Mouse (Mus musculus) forebrain, embryonic 16.5 days (tissue): ENCODE data around the gene Armc9. TPM values are rescaled to one million over a fixed set of nuclear protein-coding genes. Genes with fewer than 3 reads are reported as not detected.

Experiments used
- ATAC-seq: fragments of 200-750 bp; cut with Nextera tagmentation; 2 replicates; pipeline ENCODE4 v1.8.0; 2017; ENCODE audit warnings: mild to moderate bottlenecking, moderate library complexity
- H3K27ac ChIP-seq: fragments of 300-500 bp; sonication (generic); 2 replicates; pipeline ENCODE4 v1.5.1; 2014; ENCODE audit warnings: low read length, control low read depth
- H3K27me3 ChIP-seq: fragments of 300-500 bp; sonication (generic); replicated peaks from 2 replicates; pipeline ENCODE4 v1.6.1; 2014; ENCODE audit warnings: low read length; ENCODE audit not compliant: control insufficient read depth, insufficient read depth
- H3K36me3 ChIP-seq: fragments of 300-500 bp; sonication (generic); 2 replicates; pipeline ENCODE4 v1.6.1; 2014; ENCODE audit not compliant: control insufficient read depth, insufficient read depth
- H3K4me1 ChIP-seq: fragments of 300-500 bp; sonication (generic); replicated peaks from 2 replicates; pipeline ENCODE4 v1.6.1; 2014; ENCODE audit warnings: low read length; ENCODE audit not compliant: control insufficient read depth, insufficient read depth
- H3K4me2 ChIP-seq: fragments of 300-500 bp; sonication (generic); 2 replicates; pipeline ENCODE4 v1.6.1; 2014; ENCODE audit warnings: mild to moderate bottlenecking, low read length, control low read depth
- H3K4me3 ChIP-seq: fragments of 300-500 bp; sonication (generic); replicated peaks from 2 replicates; pipeline ENCODE4 v1.5.1; 2014; ENCODE audit warnings: mild to moderate bottlenecking, low read length, control low read depth
- H3K9ac ChIP-seq: fragments of 300-500 bp; sonication (generic); replicated peaks from 2 replicates; pipeline ENCODE4 v1.6.1; 2014; ENCODE audit warnings: low read depth, low read length, control low read depth
- H3K9me3 ChIP-seq: fragments of 300-500 bp; sonication (generic); 2 replicates; pipeline ENCODE4 v1.6.1; 2016; ENCODE audit warnings: low read length; ENCODE audit not compliant: control insufficient read depth
- WGBS: fragments of 180-500 bp; shearing (Covaris S2); extraction: QIAGEN DNeasy Blood & Tissue Kit; methylation state at CpG from one replicate; pipeline ENCODE4 v1.1.7; 2014; 5-methylcytosine and 5-hydroxymethylcytosine counted together
- polyA plus RNA-seq: library from polyadenylated mRNA; unstranded; fragments of >200 nt; fragmentation: Nextera tagmentation; extraction: Ambion mirVana; gene quantifications from 2 replicates; pipeline ENCODE4 v1.2.1, GENCODE M21; 2015

The Armc9 gene
- polyA plus RNA-seq, 1 experiment from 2014 or later = 36.5 TPM

DNA sequence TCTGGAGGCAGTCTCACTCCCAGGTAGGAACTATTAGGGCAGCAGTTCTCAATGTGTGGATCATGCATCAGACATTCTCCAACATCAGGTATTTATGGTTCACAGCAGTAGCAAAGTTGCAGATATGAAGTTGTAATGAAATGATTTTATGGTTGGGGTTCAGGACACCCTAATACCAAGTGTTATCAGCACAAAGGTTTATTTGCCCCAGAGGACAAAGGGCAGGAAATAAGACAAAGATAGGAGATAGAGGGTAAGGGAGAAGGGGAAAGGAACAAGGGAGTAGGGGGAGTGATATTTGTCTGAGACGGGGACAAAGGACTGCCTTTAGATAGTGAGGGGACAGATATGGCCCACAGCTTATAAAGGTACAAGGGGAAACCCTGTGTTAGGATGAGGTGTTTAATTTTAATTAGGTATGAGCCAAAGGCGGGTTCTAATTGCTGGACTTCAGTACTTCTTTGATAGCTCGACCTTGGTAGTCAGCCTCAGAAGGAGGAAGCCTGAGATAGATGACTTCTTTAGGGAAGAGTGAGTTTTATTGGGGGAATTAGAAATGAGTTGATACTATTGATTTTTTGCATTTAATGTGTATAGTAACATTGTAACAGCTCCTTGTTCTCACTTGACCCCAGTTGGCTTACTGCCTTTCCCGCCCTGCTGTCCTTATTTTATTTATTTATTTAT, 29.1 kb downstream of the Armc9 start:
- Histone ChIP-seq H3K4me2 (no peak overlapping the region), H3K27ac (no peak overlapping the region), H3K9me3 (no peaks in the 10 kb centered on the region), H3K4me3 (no peak overlapping the region), H3K36me3 (no peaks in the 10 kb centered on the region), H3K9ac (no peak overlapping the region), H3K27me3 (no peaks in the 10 kb centered on the region), H3K4me1 (no peaks in the 10 kb centered on the region)
- ATAC-seq = no peak
- WGBS = 89% methylated on average over 4 of the region's 4 CpGs

DNA sequence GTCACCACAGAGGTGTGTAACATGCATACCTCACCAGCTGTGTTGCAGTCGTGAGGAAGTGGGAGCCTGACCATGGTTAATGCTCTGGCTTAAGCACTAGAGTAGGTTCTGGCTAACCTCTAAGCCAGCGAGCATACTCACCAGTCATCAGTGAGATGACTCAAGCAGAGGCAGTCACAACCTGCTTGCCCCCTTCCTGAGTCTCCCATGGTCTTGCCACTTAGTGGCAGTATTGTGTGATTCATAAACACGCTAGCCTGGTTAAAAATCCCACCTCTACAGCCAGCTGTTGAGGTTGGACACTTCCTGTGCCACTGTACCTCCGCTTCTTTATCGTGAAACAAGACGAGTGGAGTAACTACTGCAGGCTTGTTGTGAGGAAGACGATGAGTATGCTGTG, 32.2 kb downstream of the Armc9 start:
- ATAC-seq = no peak
- no peak overlapping the region for H3K4me3 ChIP-seq
- no peaks in the 10 kb centered on the region for H3K4me1 ChIP-seq
- H3K9me3 ChIP-seq = no peaks in the 10 kb centered on the region
- H3K9ac ChIP-seq = no peak overlapping the region
- H3K4me2 ChIP-seq = no peak overlapping the region
- peaks cover 8% of the 10 kb centered on the region for H3K36me3 ChIP-seq
- H3K27ac ChIP-seq = no peak overlapping the region
- 88% methylated on average over 7 of the region's 7 CpGs for WGBS
- no peaks in the 10 kb centered on the region for H3K27me3 ChIP-seq

DNA sequence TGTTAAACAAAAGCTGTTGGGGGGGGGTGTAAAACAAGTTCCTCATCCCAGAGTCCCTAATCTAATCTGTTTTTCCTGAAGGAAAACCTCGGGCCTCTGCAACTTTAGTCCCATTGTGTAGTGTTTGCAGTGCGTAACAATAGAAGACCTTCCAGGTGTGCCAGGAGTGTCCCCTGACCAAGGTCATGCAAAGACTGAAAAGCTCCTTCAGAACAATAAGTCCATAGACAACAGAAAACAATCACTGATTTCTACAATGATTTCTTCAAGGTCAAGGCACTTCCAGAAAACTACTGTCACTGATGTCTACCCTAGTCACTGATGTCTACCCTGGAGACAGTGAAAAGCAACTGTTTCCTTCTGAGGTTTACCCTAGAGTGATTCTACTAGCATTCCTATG, 33.3 kb downstream of the Armc9 start:
- H3K9ac ChIP-seq = no peak overlapping the region
- H3K36me3 ChIP-seq = peaks cover 8% of the 10 kb centered on the region
- H3K4me3 ChIP-seq = no peak overlapping the region
- H3K4me2 ChIP-seq = no peak overlapping the region
- H3K4me1 ChIP-seq = no peaks in the 10 kb centered on the region
- no peaks in the 10 kb centered on the region for H3K27me3 ChIP-seq
- H3K9me3 ChIP-seq = no peaks in the 10 kb centered on the region
- no peak for ATAC-seq
- WGBS = 75% methylated on average over 2 of the region's 2 CpGs
- no peak overlapping the region for H3K27ac ChIP-seq

DNA sequence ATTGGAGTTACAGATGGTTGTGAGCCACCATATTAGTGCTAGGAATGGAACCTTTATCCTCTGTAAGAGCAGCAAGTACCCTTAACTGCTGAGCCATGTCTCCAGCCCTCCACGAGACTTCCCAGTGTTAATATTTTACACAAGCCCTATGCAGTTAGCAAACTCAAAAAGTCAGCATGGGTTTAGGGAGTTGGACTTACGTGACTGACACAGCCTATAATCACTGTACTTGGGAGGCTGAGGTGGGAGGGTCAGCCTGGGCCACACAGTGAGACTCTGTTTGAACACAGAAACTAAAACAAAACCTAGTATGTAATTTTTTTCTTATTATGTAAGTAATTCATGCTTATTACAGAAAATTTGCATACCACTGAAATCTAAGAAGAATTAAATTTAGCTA, 33.7 kb downstream of the Armc9 start:
- peaks cover 8% of the 10 kb centered on the region for H3K36me3 ChIP-seq
- 86% methylated on average over 2 of the region's 2 CpGs for WGBS

DNA sequence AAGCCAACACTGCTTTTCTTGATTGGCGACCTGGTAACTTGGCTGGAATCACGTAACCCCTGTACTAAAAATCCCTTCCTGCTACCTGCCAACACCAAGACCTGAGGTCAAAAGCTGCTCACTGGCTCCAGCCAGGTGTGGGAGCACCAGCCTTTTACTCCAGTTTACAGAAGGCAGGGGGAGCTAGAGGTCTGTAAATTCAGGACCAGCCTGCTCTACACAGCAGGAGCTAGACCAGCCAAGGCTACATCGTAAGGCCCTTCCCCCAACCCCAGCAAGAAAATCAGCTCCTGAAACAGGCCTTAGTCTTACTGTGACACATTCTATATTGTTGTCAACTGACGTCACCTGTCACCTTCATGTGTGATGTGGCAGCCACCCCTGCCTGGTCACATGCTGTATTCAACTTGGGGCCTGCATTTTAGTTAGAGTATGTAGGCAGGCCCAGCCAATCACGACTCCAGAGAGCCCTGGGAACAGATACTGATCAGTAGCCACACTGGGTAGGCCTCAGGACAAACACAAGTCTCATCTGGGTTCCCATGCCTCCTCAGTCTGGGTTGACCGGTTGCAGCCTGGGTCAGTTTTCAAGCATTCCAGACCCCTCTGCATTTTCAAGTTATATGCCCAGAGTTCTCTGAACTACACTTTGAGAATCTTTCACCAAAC, 34.6 kb downstream of the Armc9 start:
- no peak overlapping the region for H3K4me3 ChIP-seq
- H3K36me3 ChIP-seq = peaks cover 8% of the 10 kb centered on the region
- no peak for ATAC-seq
- H3K9me3 ChIP-seq = no peaks in the 10 kb centered on the region
- H3K4me1 ChIP-seq = no peaks in the 10 kb centered on the region
- H3K4me2 ChIP-seq = no peak overlapping the region
- no peak overlapping the region for H3K9ac ChIP-seq
- WGBS = 78% methylated on average over 6 of the region's 6 CpGs
- H3K27me3 ChIP-seq = no peaks in the 10 kb centered on the region
- no peak overlapping the region for H3K27ac ChIP-seq

More for the DNA sequence above, 33.7 kb downstream of the Armc9 start:
- Histone ChIP-seq H3K27me3 (no peaks in the 10 kb centered on the region), H3K9me3 (no peaks in the 10 kb centered on the region), H3K9ac (no peak overlapping the region), H3K4me2 (no peak overlapping the region), H3K4me1 (no peaks in the 10 kb centered on the region), H3K27ac (no peak overlapping the region), H3K4me3 (no peak overlapping the region)
- ATAC-seq = no peak

DNA sequence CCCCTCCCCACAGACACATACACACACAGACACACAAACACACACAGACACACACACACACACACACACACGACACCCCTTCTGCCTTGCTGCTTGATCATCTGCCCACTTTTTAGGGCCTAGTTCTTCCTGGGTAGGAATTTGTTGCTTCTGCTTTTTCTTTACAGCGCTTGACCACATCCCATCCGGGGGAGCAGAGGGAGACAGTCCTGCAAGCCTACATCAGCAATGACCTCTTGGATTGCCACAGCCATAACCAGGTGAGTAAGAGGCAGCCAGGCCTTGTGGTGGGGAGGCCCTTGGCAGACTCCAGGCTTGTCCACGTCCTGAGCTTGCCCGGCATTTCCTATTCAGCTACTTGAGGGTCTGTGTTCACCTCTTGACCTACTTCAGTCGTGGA, 36.3 kb downstream of the Armc9 start:
- peaks cover 9% of the 10 kb centered on the region for H3K36me3 ChIP-seq
- H3K9me3 ChIP-seq = no peaks in the 10 kb centered on the region
- no peak overlapping the region for H3K4me3 ChIP-seq
- no peak for ATAC-seq
- no peak overlapping the region for H3K4me2 ChIP-seq
- 87% methylated on average over 6 of the region's 6 CpGs for WGBS
- no peaks in the 10 kb centered on the region for H3K27me3 ChIP-seq
- H3K4me1 ChIP-seq = no peaks in the 10 kb centered on the region
- H3K9ac ChIP-seq = no peak overlapping the region
- H3K27ac ChIP-seq = no peak overlapping the region

DNA sequence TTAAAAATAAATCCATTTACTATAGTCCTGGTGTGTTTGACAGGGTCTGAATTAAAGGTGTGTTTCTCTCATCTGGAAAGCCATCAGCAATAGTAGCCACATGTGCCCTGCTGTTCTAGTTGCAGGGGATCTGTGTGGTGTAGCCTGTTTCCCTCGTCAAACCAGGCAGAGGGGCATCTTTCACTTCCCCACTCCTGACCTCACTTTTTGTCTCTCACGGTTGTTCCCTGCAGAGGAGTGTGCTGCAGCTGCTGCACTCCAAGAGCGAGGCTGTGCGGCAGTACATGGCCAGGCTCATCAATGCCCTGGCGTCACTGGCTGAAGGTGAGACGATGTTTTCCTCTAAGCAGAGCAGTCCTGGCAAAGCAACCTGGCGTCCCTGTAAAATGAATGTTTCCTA, 39.5 kb downstream of the Armc9 start:
- Histone ChIP-seq H3K9ac (no peak overlapping the region), H3K27ac (no peak overlapping the region), H3K4me3 (no peak overlapping the region), H3K27me3 (no peaks in the 10 kb centered on the region), H3K36me3 (peaks cover 18% of the 10 kb centered on the region), H3K4me2 (no peak overlapping the region), H3K9me3 (no peaks in the 10 kb centered on the region), H3K4me1 (no peaks in the 10 kb centered on the region)
- WGBS = 74% methylated on average over 7 of the region's 7 CpGs
- ATAC-seq = no peak

DNA sequence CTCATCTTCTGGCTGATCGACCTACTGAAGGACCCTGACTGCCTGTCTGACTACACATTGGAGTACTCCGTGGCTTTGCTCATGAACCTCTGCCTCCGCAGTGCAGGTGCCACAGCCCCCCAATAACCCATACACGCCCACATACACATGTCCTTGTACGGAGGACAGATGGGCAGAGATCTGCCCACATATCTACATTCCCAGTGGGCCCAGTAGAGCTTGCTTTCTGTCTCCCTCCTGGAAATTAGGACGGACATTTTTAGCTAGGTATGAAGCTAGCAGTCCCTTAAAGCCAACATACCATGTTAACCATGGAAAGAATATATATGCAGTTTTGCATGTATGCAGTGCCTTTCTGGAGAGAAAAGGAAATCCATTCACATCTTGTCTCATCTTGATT, 43.7 kb downstream of the Armc9 start:
- no peak for ATAC-seq
- no peaks in the 10 kb centered on the region for H3K9me3 ChIP-seq

DNA sequence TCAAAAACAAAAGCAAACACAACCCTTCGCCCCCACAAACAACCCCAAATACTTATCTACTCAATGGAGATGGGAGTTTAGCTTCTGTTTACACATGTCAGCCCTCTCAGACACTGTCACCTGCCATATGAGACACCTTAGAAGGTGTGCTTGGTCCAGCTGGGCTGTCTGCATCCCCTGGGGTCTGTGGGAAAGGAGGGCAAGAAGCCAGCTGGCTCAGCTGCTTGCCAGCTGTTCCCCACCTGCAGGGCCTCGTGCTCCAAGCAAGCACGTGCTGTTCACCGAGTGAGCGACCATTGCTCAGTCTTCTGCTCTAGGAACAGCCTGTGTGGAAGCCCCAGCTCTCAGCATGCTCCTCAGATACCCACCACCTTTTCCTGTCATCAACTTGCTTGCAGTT, 44.4 kb downstream of the Armc9 start:
- Histone ChIP-seq H3K27me3 (no peaks in the 10 kb centered on the region), H3K27ac (no peak overlapping the region), H3K4me3 (no peak overlapping the region), H3K4me2 (no peak overlapping the region), H3K9me3 (no peaks in the 10 kb centered on the region), H3K36me3 (peaks cover 40% of the 10 kb centered on the region), H3K4me1 (no peaks in the 10 kb centered on the region), H3K9ac (no peak overlapping the region)
- no peak for ATAC-seq
- WGBS = 78% methylated on average over 5 of the region's 5 CpGs

More for the DNA sequence above, 43.7 kb downstream of the Armc9 start:
- Histone ChIP-seq H3K9ac (no peak overlapping the region), H3K36me3 (peaks cover 33% of the 10 kb centered on the region), H3K4me2 (no peak overlapping the region), H3K27ac (no peak overlapping the region), H3K4me1 (no peaks in the 10 kb centered on the region), H3K27me3 (no peaks in the 10 kb centered on the region), H3K4me3 (no peak overlapping the region)
- WGBS = 93% methylated on average over 6 of the region's 6 CpGs
